Mouse (Mus musculus): Measurements from ENCODE around the gene Ccdc42. TPM values are rescaled to one million over a fixed set of nuclear protein-coding genes. Genes with fewer than 3 reads are reported as not detected.

The Ccdc42 gene
- total and polyA plus RNA-seq, 3 experiments: not detected

DNA sequence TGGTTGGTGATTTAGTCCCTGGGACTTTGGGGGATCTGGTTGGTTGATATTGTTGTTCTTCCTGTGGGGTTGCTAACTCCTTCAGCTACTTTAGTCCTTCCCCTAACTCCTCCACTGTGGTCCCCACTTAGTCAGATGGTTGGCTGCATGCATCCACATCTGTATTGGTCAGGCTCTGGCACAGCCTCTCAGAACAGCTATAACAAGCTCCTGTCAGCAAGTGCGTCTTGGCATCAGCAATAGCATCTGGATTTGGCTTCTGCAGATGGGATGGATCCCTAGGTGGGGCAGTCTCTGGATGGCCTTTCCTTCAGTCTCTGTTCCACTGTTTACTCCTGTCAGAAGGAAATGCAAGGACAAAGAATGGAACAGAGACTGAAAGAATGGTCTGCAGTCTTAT is 9.7 kb upstream of the Ccdc42 start:
- no peak overlapping the region for H3K27ac ChIP-seq
- H3K36me3 ChIP-seq (ENCODE audit: control insufficient read depth, insufficient read depth, low read length): no peaks in the 10 kb centered on the region
- H3K4me3 ChIP-seq: no peak overlapping the region
- no peaks in the 10 kb centered on the region for H3K4me1 ChIP-seq (ENCODE audit: control insufficient read depth, insufficient read depth, low read length)
- TF ChIP-seq POLR2A (IDR thresholded peaks at IDR 0.05; ENCODE audit: insufficient read depth, low read depth, low read length) (no peak), CTCF (IDR thresholded peaks at IDR 0.05) (no peak), EP300 (IDR thresholded peaks at IDR 0.05; ENCODE audit: insufficient read depth, low read depth, low read length) (no peak)
- H3K79me2 ChIP-seq (replicated peaks; ENCODE audit: control insufficient read depth, insufficient read depth, low read length): no peaks in the 10 kb centered on the region
- 64% methylated on average over 1 of the region's 1 CpGs for WGBS
- intact Hi-C loops (cut with DNase I): no loop called here
- no peak for DNase-seq
- H3K27me3 ChIP-seq (ENCODE audit: control insufficient read depth, insufficient read depth, low read length): no peaks in the 10 kb centered on the region
- H3K9ac ChIP-seq (ENCODE audit: low read depth, low read length): no peak overlapping the region

- peak in 1 of 2 experiments; percentile 36 for DNase-seq
- H3K27ac ChIP-seq: no peak overlapping the region
- H3K9ac ChIP-seq (ENCODE audit: low read depth, low read length): no peak overlapping the region
- H3K27me3 ChIP-seq (ENCODE audit: control insufficient read depth, insufficient read depth, low read length): no peaks in the 10 kb centered on the region
- no peaks in the 10 kb centered on the region for H3K36me3 ChIP-seq (ENCODE audit: control insufficient read depth, insufficient read depth, low read length)
- no peaks in the 10 kb centered on the region for H3K4me1 ChIP-seq (ENCODE audit: control insufficient read depth, insufficient read depth, low read length)
- H3K4me3 ChIP-seq: no peak overlapping the region
- intact Hi-C loops (cut with DNase I): no loop called here
- H3K79me2 ChIP-seq (replicated peaks; ENCODE audit: control insufficient read depth, insufficient read depth, low read length): no peaks in the 10 kb centered on the region
- WGBS: 40% methylated on average over 9 of the region's 9 CpGs
- TF ChIP-seq CTCF (IDR thresholded peaks at IDR 0.05): no peak
- no peak for TF ChIP-seq EP300 (IDR thresholded peaks at IDR 0.05; ENCODE audit: insufficient read depth, low read depth, low read length)
- no peak for TF ChIP-seq POLR2A (IDR thresholded peaks at IDR 0.05; ENCODE audit: insufficient read depth, low read depth, low read length)
Measured at GRCm38 (mm10) chr11:68579462-68579881, 7.3 kb upstream of the Ccdc42 start.

DNA sequence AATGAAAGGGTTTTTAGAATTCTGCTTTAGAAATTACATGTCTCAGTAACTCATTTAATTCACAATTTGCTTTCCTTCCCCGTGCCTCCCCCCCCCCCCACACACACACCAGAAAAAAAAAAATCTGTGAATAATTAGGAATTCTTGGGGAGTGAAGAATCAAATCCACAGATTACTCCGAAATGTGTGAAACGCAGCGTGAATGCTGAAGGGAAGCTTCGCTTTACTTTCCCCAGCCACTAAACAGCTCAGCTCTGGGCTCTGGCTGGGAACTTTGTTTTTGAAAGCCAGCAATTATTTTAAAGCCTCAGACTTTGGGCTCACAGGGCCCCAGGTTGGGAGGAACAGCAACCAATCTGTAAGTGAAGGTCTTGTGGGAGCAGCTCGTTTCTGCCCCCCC is 6.3 kb upstream of the Ccdc42 start:
- WGBS: 77% methylated on average over 6 of the region's 6 CpGs
- H3K4me1 ChIP-seq (ENCODE audit: control insufficient read depth, insufficient read depth, low read length): no peaks in the 10 kb centered on the region
- H3K36me3 ChIP-seq (ENCODE audit: control insufficient read depth, insufficient read depth, low read length): no peaks in the 10 kb centered on the region
- no peak overlapping the region for H3K27ac ChIP-seq
- no peak for TF ChIP-seq CTCF (IDR thresholded peaks at IDR 0.05)
- H3K9ac ChIP-seq (ENCODE audit: low read depth, low read length): no peak overlapping the region
- H3K79me2 ChIP-seq (replicated peaks; ENCODE audit: control insufficient read depth, insufficient read depth, low read length): no peaks in the 10 kb centered on the region
- no peak for DNase-seq
- H3K27me3 ChIP-seq (ENCODE audit: control insufficient read depth, insufficient read depth, low read length): no peaks in the 10 kb centered on the region
- intact Hi-C loops (cut with DNase I): no loop called here
- H3K4me3 ChIP-seq: no peak overlapping the region

GRCm38 (mm10) chr11:68583225-68583624 is 3.6 kb upstream of the Ccdc42 start:
- H3K4me1 ChIP-seq (ENCODE audit: control insufficient read depth, insufficient read depth, low read length): no peaks in the 10 kb centered on the region
- no peak for DNase-seq
- 92% methylated on average over 13 of the region's 13 CpGs for WGBS
- no peaks in the 10 kb centered on the region for H3K79me2 ChIP-seq (replicated peaks; ENCODE audit: control insufficient read depth, insufficient read depth, low read length)
- TF ChIP-seq EP300 (IDR thresholded peaks at IDR 0.05; ENCODE audit: insufficient read depth, low read depth, low read length): no peak
- no peak for TF ChIP-seq POLR2A (IDR thresholded peaks at IDR 0.05; ENCODE audit: insufficient read depth, low read depth, low read length)
- TF ChIP-seq CTCF (IDR thresholded peaks at IDR 0.05): no peak
- no peaks in the 10 kb centered on the region for H3K27me3 ChIP-seq (ENCODE audit: control insufficient read depth, insufficient read depth, low read length)
- H3K9ac ChIP-seq (ENCODE audit: low read depth, low read length): no peak overlapping the region
- H3K4me3 ChIP-seq: no peak overlapping the region
- intact Hi-C loops (cut with DNase I): no loop called here
- H3K36me3 ChIP-seq (ENCODE audit: control insufficient read depth, insufficient read depth, low read length): no peaks in the 10 kb centered on the region
- no peak overlapping the region for H3K27ac ChIP-seq

GRCm38 (mm10) chr11:68583906-68584480 is 2.8 kb upstream of the Ccdc42 start:
- Histone ChIP-seq H3K79me2 (replicated peaks; ENCODE audit: control insufficient read depth, insufficient read depth, low read length) (no peaks in the 10 kb centered on the region), H3K4me3 (no peak overlapping the region), H3K27ac (no peak overlapping the region), H3K4me1 (ENCODE audit: control insufficient read depth, insufficient read depth, low read length) (no peaks in the 10 kb centered on the region), H3K9ac (ENCODE audit: low read depth, low read length) (no peak overlapping the region), H3K36me3 (ENCODE audit: control insufficient read depth, insufficient read depth, low read length) (no peaks in the 10 kb centered on the region), H3K27me3 (ENCODE audit: control insufficient read depth, insufficient read depth, low read length) (no peaks in the 10 kb centered on the region)
- no peak for TF ChIP-seq CTCF (IDR thresholded peaks at IDR 0.05)
- intact Hi-C loops (cut with DNase I): no loop called here
- peak in 1 of 2 experiments; percentile 42 for DNase-seq
- WGBS: 68% methylated on average over 8 of the region's 8 CpGs

DNA sequence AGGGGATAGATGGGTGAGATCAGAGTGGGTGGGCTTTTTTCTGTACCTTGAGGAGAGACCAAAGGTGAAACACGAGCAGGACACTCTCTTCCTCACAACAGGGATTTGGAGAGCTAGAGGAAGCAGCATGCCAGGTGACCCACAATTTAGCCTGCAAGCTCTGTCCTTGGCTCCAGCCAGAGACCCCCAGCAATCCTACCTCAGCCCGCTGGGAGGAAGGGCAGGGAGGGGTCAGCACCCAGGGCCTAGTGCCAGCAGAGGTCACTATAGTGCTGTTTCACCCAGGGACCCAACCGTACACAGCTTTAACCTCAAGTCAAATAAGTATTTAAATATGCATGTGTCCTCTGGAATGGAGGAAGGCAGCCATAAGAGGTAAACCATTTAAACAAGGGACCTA is 931 bp upstream of the Ccdc42 start:
- Histone ChIP-seq H3K9ac (ENCODE audit: low read depth, low read length) (no peak overlapping the region), H3K4me3 (no peak overlapping the region), H3K4me1 (ENCODE audit: control insufficient read depth, insufficient read depth, low read length) (no peaks in the 10 kb centered on the region; the same call in 1 of the 2 replicates), H3K79me2 (replicated peaks; ENCODE audit: control insufficient read depth, insufficient read depth, low read length) (no peaks in the 10 kb centered on the region), H3K27me3 (ENCODE audit: control insufficient read depth, insufficient read depth, low read length) (no peaks in the 10 kb centered on the region), H3K27ac (no peak overlapping the region), H3K36me3 (ENCODE audit: control insufficient read depth, insufficient read depth, low read length) (no peaks in the 10 kb centered on the region)
- DNase-seq: no peak
- WGBS: 30% methylated on average over 3 of the region's 3 CpGs
- intact Hi-C loops (cut with DNase I): loop anchor here (5.0 kb wide), 2 partner anchors 121 to 136 kb away; no protein-coding TSS in a partner anchor
- TF ChIP-seq EP300 (IDR thresholded peaks at IDR 0.05; ENCODE audit: insufficient read depth, low read depth, low read length) (no peak), POLR2A (IDR thresholded peaks at IDR 0.05; ENCODE audit: insufficient read depth, low read depth, low read length) (no peak), CTCF (IDR thresholded peaks at IDR 0.05) (peak; percentile 59)
